Mouse (Mus musculus) megakaryocyte, embryonic 14.5 days (primary cell): Measurements from ENCODE around the gene Rnf114. TPM values are rescaled to one million over a fixed set of nuclear protein-coding genes. Genes with fewer than 3 reads are reported as not detected.

Experiments used
- H3K27me3 ChIP-seq: replicated peaks from 2 replicates; pipeline ENCODE3; 2012; ENCODE audit warnings: inconsistent platforms
- H3K36me3 ChIP-seq: replicated peaks from 2 replicates; pipeline ENCODE3; 2012; ENCODE audit warnings: low read length, inconsistent platforms, mixed read lengths
- H3K4me1 ChIP-seq: 2 replicates; pipeline ENCODE4 v1.6.1; 2012; ENCODE audit warnings: inconsistent platforms
- H3K4me3 ChIP-seq: replicated peaks from 2 replicates; pipeline ENCODE3; 2012; ENCODE audit warnings: moderate library complexity, mild to moderate bottlenecking, inconsistent platforms
- H3K9me3 ChIP-seq: 2 replicates; pipeline ENCODE4 v1.6.1; 2012; ENCODE audit warnings: inconsistent platforms
- FLI1 ChIP-seq: IDR thresholded peaks from 2 replicates; pipeline ENCODE4 v1.6.1; 2012; ENCODE audit warnings: low read length, inconsistent platforms, mixed read lengths
- GATA1 ChIP-seq: IDR thresholded peaks from 3 replicates; pipeline ENCODE4 v1.6.1; 2012; ENCODE audit warnings: mixed read lengths, low read length, inconsistent platforms, borderline replicate concordance
- polyA plus RNA-seq: library from polyadenylated mRNA; stranded (reverse); fragments of >175 nt; gene quantifications from 2 replicates; pipeline ENCODE4 v1.2.3, GENCODE M21; 2012; ENCODE audit warnings: low replicate concordance; ENCODE audit not compliant: insufficient read depth

The Rnf114 gene
- polyA plus RNA-seq, 1 experiment, result 26.3 TPM

DNA sequence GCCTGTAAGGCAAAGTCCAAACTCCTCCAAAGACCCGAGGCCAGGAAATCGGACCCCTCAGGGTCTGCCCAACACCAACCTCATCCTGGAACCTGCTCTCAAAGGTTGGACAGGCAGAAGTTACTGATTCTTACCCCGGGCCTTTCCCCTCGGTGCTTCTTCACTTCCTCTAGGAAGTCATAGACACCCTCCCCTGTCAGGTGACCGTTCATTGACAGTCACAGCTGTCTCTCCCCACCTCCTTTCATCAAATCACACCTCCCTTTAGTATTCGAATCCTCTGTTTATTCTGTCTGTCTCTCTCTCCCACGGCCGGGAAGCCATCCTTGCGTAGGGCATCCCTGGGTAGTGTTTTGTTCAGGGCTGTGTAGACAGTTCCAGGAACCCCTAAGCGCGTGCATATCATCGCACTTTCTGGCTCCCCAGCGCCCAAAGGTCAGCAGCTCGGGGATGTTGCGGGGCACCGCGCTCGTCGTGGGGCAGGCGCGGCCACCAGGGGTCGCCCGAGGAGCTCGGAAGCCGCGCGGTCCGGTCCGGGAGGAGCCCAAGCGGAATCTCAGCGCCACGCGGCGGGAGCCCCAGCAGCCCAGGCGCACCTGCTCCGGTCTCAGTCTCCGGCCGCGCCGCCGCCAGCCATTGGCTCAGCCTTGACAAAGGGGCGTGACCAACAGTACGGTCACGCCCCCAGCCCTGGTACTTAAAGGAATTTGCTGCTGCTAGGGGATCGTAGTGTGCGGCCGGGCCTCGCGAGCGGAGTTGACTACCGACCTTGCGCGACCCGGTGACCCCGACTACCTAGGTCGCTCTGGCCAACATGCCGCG lies 45.2 kb downstream of the Rnf114 start, which contains the start of gene Snai1:
Gene Snai1 (plus strand): TSS at position 720 of the 822 bp plus-strand sequence.
- no peaks in the 10 kb centered on the region for H3K9me3 ChIP-seq
- TF ChIP-seq FLI1 (no peak), GATA1 (no peak)
- peaks cover 27% of the 10 kb centered on the region for H3K4me1 ChIP-seq
- no peaks in the 10 kb centered on the region for H3K36me3 ChIP-seq
- H3K27me3 ChIP-seq, result peaks cover 79% of the 10 kb centered on the region
- peak within 1 kb of the TSS; percentile 86 for H3K4me3 ChIP-seq

DNA sequence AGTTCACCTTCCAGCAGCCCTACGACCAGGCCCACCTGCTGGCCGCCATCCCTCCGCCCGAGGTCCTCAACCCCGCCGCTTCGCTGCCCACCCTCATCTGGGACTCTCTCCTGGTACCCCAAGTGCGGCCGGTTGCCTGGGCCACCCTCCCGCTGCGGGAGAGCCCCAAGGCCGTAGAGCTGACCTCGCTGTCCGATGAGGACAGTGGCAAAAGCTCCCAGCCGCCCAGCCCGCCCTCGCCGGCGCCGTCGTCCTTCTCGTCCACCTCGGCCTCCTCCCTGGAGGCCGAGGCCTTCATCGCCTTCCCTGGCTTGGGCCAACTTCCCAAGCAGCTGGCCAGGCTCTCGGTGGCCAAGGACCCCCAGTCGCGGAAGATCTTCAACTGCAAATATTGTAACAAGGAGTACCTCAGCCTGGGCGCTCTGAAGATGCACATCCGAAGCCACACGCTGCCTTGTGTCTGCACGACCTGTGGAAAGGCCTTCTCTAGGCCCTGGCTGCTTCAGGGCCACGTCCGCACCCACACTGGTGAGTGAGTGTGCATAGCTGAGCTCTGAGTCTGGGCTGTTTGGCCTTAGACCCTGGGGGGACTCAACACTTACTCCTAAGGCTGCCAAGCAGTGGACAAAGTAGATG lies 46.3 kb downstream of the Rnf114 start:
- H3K4me3 ChIP-seq, result no peak overlapping the region
- H3K4me1 ChIP-seq, result peaks cover 38% of the 10 kb centered on the region
- peaks cover 82% of the 10 kb centered on the region for H3K27me3 ChIP-seq
- no peaks in the 10 kb centered on the region for H3K9me3 ChIP-seq
- TF ChIP-seq FLI1 (no peak), GATA1 (no peak)
- H3K36me3 ChIP-seq, result no peaks in the 10 kb centered on the region

GRCm38 (mm10) chr2:167539536-167540476 lies 47.4 kb downstream of the Rnf114 start:
- Histone ChIP-seq H3K9me3 (no peaks in the 10 kb centered on the region), H3K4me3 (no peak overlapping the region), H3K4me1 (peaks cover 42% of the 10 kb centered on the region), H3K27me3 (peaks cover 85% of the 10 kb centered on the region), H3K36me3 (no peaks in the 10 kb centered on the region)
- TF ChIP-seq GATA1, result no peak
- no peak for TF ChIP-seq FLI1

DNA sequence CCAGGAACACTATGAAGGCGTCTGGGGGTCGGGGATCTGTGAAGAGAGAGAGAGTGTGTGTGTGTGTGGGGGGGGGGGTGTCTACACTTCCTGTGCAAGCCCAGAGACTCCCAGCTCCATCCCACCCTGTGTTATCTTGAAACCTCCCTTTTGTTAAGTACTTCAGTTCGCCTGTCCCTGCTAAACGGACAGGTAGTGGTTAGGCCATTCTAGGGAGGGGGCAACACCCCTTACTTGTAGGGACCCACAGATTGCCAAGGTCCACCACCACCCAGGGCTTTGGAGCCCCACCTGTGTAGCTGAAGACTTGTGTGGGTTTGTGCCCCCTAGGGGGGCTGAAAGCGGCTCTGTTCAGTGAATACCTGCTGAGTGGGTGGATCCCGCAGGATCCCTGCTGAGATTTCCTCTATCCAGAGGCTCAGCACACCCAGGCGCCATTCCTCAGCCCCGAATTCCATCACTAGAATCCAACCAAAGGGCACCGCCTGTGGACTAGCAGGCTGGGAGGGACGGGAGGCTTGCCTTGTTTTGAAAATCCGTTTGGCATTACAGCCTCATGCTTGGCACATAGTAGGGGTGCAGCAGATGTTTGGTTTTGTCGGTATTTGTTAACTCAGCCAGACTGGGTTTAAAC lies 48.1 kb downstream of the Rnf114 start:
- Histone ChIP-seq H3K4me3 (no peak overlapping the region), H3K27me3 (peaks cover 80% of the 10 kb centered on the region), H3K4me1 (peaks cover 36% of the 10 kb centered on the region), H3K9me3 (no peaks in the 10 kb centered on the region), H3K36me3 (no peaks in the 10 kb centered on the region)
- TF ChIP-seq GATA1, result no peak
- no peak for TF ChIP-seq FLI1

DNA sequence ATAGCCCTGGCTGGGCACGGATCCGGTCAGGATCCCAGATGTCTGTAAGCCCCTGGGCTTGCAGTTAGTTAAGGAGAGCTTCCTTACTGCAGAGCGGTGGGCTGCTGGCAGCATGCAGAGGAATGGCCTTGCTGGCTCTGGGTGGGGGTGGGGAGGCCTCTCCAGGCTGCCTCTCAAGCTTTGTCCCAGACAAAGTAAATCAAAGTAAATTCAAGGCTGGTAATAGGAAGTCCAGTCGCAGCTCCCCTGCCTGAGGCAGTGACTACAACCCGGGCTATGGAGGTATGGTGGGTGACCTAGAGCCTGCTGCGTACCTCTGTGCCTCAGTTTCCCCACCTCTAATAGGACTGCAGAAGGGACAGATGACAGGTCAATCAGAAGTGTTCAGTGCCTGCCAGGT lies 48.9 kb downstream of the Rnf114 start:
- H3K9me3 ChIP-seq, result no peaks in the 10 kb centered on the region
- H3K4me3 ChIP-seq, result no peak overlapping the region
- TF ChIP-seq GATA1 (no peak), FLI1 (no peak)
- H3K36me3 ChIP-seq, result no peaks in the 10 kb centered on the region
- H3K27me3 ChIP-seq, result peaks cover 79% of the 10 kb centered on the region
- peaks cover 38% of the 10 kb centered on the region for H3K4me1 ChIP-seq

DNA sequence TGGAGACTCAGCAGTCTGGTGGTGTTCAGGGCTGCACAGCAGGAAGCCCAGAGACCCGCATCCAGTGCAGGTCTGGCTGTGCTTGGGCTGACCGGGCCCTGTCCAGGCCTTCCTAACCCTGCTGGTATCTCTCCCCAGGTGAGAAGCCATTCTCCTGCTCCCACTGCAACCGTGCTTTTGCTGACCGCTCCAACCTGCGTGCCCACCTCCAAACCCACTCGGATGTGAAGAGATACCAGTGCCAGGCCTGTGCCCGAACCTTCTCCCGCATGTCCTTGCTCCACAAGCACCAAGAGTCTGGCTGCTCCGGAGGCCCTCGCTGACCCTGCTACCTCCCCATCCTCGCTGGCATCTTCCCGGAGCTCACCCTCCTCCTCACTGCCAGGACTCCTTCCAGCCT lies 49.3 kb downstream of the Rnf114 start:
- H3K36me3 ChIP-seq, result no peaks in the 10 kb centered on the region
- TF ChIP-seq GATA1, result no peak
- TF ChIP-seq FLI1, result no peak
- peaks cover 35% of the 10 kb centered on the region for H3K4me1 ChIP-seq
- H3K9me3 ChIP-seq, result no peaks in the 10 kb centered on the region
- H3K27me3 ChIP-seq, result peaks cover 79% of the 10 kb centered on the region
- H3K4me3 ChIP-seq, result no peak overlapping the region

GRCm38 (mm10) chr2:167542361-167542760 lies 49.9 kb downstream of the Rnf114 start:
- no peaks in the 10 kb centered on the region for H3K36me3 ChIP-seq
- no peaks in the 10 kb centered on the region for H3K9me3 ChIP-seq
- no peak overlapping the region for H3K4me3 ChIP-seq
- TF ChIP-seq FLI1 (no peak), GATA1 (no peak)
- H3K27me3 ChIP-seq, result peaks cover 73% of the 10 kb centered on the region
- H3K4me1 ChIP-seq, result peaks cover 29% of the 10 kb centered on the region

- no peak for TF ChIP-seq FLI1
- Histone ChIP-seq H3K27me3 (peaks cover 71% of the 10 kb centered on the region), H3K4me1 (peaks cover 20% of the 10 kb centered on the region), H3K9me3 (no peaks in the 10 kb centered on the region), H3K4me3 (peak overlapping the region; percentile 23), H3K36me3 (no peaks in the 10 kb centered on the region)
Observed at GRCm38 (mm10) chr2:167543121-167544003, 50.9 kb downstream of the Rnf114 start.
